Mouse (Mus musculus) testis, adult 2 months (tissue): ENCODE measurements at regions not wholly inside any gene's neighbourhood (a gene's known extent, or its start where the extent isn't known, plus 50 kb on each side); places are given as distances from the start of the nearest gene placed in this dataset.

Source experiments
- H3K27ac ChIP-seq: fragments of 200-500 bp; 2 replicates; pipeline ENCODE4 v1.5.1; 2012; ENCODE audit warnings: low read depth, low read length; ENCODE audit not compliant: control insufficient read depth, insufficient read depth
- H3K27me3 ChIP-seq: fragments of 200-500 bp; 2 replicates; pipeline ENCODE4 v1.6.1; 2012; ENCODE audit warnings: mild to moderate bottlenecking, low read length, moderate library complexity; ENCODE audit not compliant: control insufficient read depth, insufficient read depth
- H3K36me3 ChIP-seq: fragments of 200-500 bp; 2 replicates; pipeline ENCODE4 v1.6.1; 2012; ENCODE audit warnings: mild to moderate bottlenecking, low read length; ENCODE audit not compliant: control insufficient read depth, insufficient read depth
- H3K4me1 ChIP-seq: fragments of 200-500 bp; 2 replicates; pipeline ENCODE4 v1.6.1; 2012; ENCODE audit warnings: low read length; ENCODE audit not compliant: control insufficient read depth, insufficient read depth
- H3K4me3 ChIP-seq: fragments of 200-500 bp; 2 replicates; pipeline ENCODE4 v1.5.1; 2012; ENCODE audit warnings: low read depth, mild to moderate bottlenecking, low read length, moderate library complexity, mixed read lengths; ENCODE audit not compliant: control insufficient read depth
- CTCF ChIP-seq: fragments of 200-500 bp; IDR thresholded peaks from 2 replicates; pipeline ENCODE4 v1.5.1; 2012; ENCODE audit warnings: low read depth, mild to moderate bottlenecking, inconsistent platforms, low read length, moderate library complexity; ENCODE audit not compliant: control insufficient read depth, insufficient read depth, insufficient replicate concordance
- POLR2A ChIP-seq: fragments of 200-500 bp; IDR thresholded peaks from 2 replicates; pipeline ENCODE4 v1.6.1; 2012; ENCODE audit warnings: low read depth, mild to moderate bottlenecking, inconsistent platforms, low read length, moderate library complexity; ENCODE audit not compliant: control insufficient read depth

GRCm38 (mm10) chr2:103893805-103894204, 64.0 kb upstream of the Lmo2 start:
- no peak for TF ChIP-seq POLR2A
- no peak for TF ChIP-seq CTCF
- no peaks in the 10 kb centered on the region for H3K36me3 ChIP-seq
- H3K27ac ChIP-seq: no peak overlapping the region
- no peaks in the 10 kb centered on the region for H3K27me3 ChIP-seq
- H3K4me1 ChIP-seq: no peaks in the 10 kb centered on the region
- H3K4me3 ChIP-seq: no peak overlapping the region

- Histone ChIP-seq H3K4me3 (no peak overlapping the region), H3K4me1 (no peaks in the 10 kb centered on the region), H3K36me3 (no peaks in the 10 kb centered on the region), H3K27ac (no peak overlapping the region), H3K27me3 (no peaks in the 10 kb centered on the region)
- TF ChIP-seq CTCF (no peak), POLR2A (no peak)
Observed at GRCm38 (mm10) chr2:103894981-103895676, 62.7 kb upstream of the Lmo2 start.

GRCm38 (mm10) chr2:103896160-103896559, 61.6 kb upstream of the Lmo2 start:
- H3K27ac ChIP-seq: no peak overlapping the region
- H3K4me1 ChIP-seq: no peaks in the 10 kb centered on the region

GRCm38 (mm10) chr2:103896814-103897213, 61.0 kb upstream of the Lmo2 start:
- Histone ChIP-seq H3K4me1 (no peaks in the 10 kb centered on the region), H3K4me3 (no peak overlapping the region), H3K27ac (no peak overlapping the region), H3K27me3 (no peaks in the 10 kb centered on the region), H3K36me3 (no peaks in the 10 kb centered on the region)
- TF ChIP-seq POLR2A: no peak
- no peak for TF ChIP-seq CTCF

More at GRCm38 (mm10) chr2:103896160-103896559, 61.6 kb upstream of the Lmo2 start:
- TF ChIP-seq CTCF (no peak), POLR2A (no peak)
- no peak overlapping the region for H3K4me3 ChIP-seq
- H3K27me3 ChIP-seq: no peaks in the 10 kb centered on the region
- no peaks in the 10 kb centered on the region for H3K36me3 ChIP-seq

DNA sequence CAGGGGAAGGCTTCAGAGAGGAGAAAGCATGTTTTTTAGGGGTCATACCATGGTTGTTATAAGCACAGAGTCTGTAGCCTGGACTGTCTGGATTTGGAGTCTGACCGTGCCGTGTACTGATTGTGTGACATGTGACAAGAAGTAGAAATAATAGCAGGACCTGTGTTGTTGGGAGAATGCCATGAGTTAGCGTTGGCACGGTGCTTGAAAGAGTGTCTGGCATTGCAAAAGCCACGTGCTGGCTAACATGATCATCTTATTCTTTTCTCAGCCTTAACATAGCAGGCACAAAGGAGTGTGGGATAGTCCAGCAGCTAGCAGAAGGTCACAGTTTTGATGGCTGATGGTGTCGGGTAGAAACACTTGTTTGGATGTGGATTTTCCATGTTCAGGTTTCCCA, 58.1 kb upstream of the Lmo2 start:
- Histone ChIP-seq H3K27ac (no peak overlapping the region), H3K27me3 (no peaks in the 10 kb centered on the region), H3K4me3 (no peak overlapping the region), H3K36me3 (no peaks in the 10 kb centered on the region), H3K4me1 (no peaks in the 10 kb centered on the region)
- no peak for TF ChIP-seq CTCF
- TF ChIP-seq POLR2A: no peak

- Histone ChIP-seq H3K36me3 (no peaks in the 10 kb centered on the region), H3K4me1 (no peaks in the 10 kb centered on the region), H3K27ac (no peak overlapping the region), H3K4me3 (no peak overlapping the region), H3K27me3 (no peaks in the 10 kb centered on the region)
- TF ChIP-seq CTCF: no peak
- no peak for TF ChIP-seq POLR2A
Observed at GRCm38 (mm10) chr2:103900384-103900783, 57.4 kb upstream of the Lmo2 start.

GRCm38 (mm10) chr2:103901457-103901856, 56.3 kb upstream of the Lmo2 start:
- Histone ChIP-seq H3K36me3 (no peaks in the 10 kb centered on the region), H3K4me1 (no peaks in the 10 kb centered on the region), H3K27me3 (no peaks in the 10 kb centered on the region), H3K4me3 (no peak overlapping the region), H3K27ac (no peak overlapping the region)
- TF ChIP-seq POLR2A: no peak
- no peak for TF ChIP-seq CTCF
